Mouse (Mus musculus): Measurements from ENCODE around the gene Rpl23a.
A peak's percentile ranks its signal among the peaks of the same experiment; 100 is the strongest.
"Not testable (repeated sequence)": the region's sequence is repeated elsewhere in the genome, so short reads cannot be mapped to it uniquely, and the experiment has no call there.

Gene Rpl23a

GRCm38 (mm10) chr11:78182961-78183844 is at the start of gene Rpl23a:
Gene Rpl23a, minus strand, starts transcription at chr11:78183584.
- peak; percentile 75 for DNase-seq

- DNase-seq, result no peak
Measured at GRCm38 (mm10) chr11:78231518-78231917, 48.1 kb upstream of the Rpl23a start.

- DNase-seq, result no peak
Measured at GRCm38 (mm10) chr11:78223586-78223985, 40.2 kb upstream of the Rpl23a start.

- DNase-seq, result no peak
Measured at GRCm38 (mm10) chr11:78215709-78216317, 32.4 kb upstream of the Rpl23a start.

- DNase-seq, result peak; percentile 14
Measured at GRCm38 (mm10) chr11:78213086-78213817, 29.9 kb upstream of the Rpl23a start.

- DNase-seq, result no peak
Measured at GRCm38 (mm10) chr11:78211513-78211912, 28.1 kb upstream of the Rpl23a start.

GRCm38 (mm10) chr11:78210615-78211014 is 27.2 kb upstream of the Rpl23a start:
- no peak for DNase-seq

GRCm38 (mm10) chr11:78209886-78210285 is 26.5 kb upstream of the Rpl23a start:
- DNase-seq, result no peak

GRCm38 (mm10) chr11:78207190-78207589 is 23.8 kb upstream of the Rpl23a start:
- DNase-seq, result no peak

- no peak for DNase-seq
Measured at GRCm38 (mm10) chr11:78205361-78206206, 22.2 kb upstream of the Rpl23a start.

GRCm38 (mm10) chr11:78204287-78204686 is 20.9 kb upstream of the Rpl23a start:
- no peak for DNase-seq

GRCm38 (mm10) chr11:78202372-78202771 is 19.0 kb upstream of the Rpl23a start:
- DNase-seq, result no peak

GRCm38 (mm10) chr11:78195101-78195863 is 11.9 kb upstream of the Rpl23a start:
- DNase-seq, result no peak

- DNase-seq, result peak; percentile 86
Measured at GRCm38 (mm10) chr11:78194411-78195100, 11.2 kb upstream of the Rpl23a start.

GRCm38 (mm10) chr11:78193113-78193512 is 9.7 kb upstream of the Rpl23a start, which contains the start of gene Proca1:
Gene Proca1, plus strand, starts transcription at chr11:78193392.
- no peak for DNase-seq

GRCm38 (mm10) chr11:78190041-78190440 is 6.7 kb upstream of the Rpl23a start:
- DNase-seq, result no peak

- DNase-seq, result peak; percentile 70
Measured at GRCm38 (mm10) chr11:78189234-78190040, 6.1 kb upstream of the Rpl23a start.

GRCm38 (mm10) chr11:78188331-78189233 is 5.2 kb upstream of the Rpl23a start, which contains the start of gene Rab34:
Gene Rab34, plus strand, starts transcription at chr11:78188430.
- peak; percentile 79 for DNase-seq

- not testable (repeated sequence) for DNase-seq
Measured at GRCm38 (mm10) chr11:78184702-78185101, 1.3 kb upstream of the Rpl23a start.
